Mouse (Mus musculus) G1E (cell line): ENCODE measurements at regions not wholly inside any gene's neighbourhood (a gene's known extent, or its start where the extent isn't known, plus 50 kb on each side); places are given as distances from the start of the nearest gene placed in this dataset.

Experiments
- ATAC-seq: 2 replicates; pipeline ENCODE4 v1.8.0; 2016; ENCODE audit warnings: mild to moderate bottlenecking; ENCODE audit not compliant: insufficient number of reproducible peaks, poor library complexity, low FRiP score, severe bottlenecking; ENCODE audit errors: extremely low read depth
- DNase-seq: peaks from one replicate; pipeline ENCODE4 v3.0.0; 2012; ENCODE audit warnings: low spot score
- H3K27me3 ChIP-seq: 2 replicates; pipeline ENCODE4 v1.6.1; 2012; ENCODE audit warnings: mild to moderate bottlenecking, low read length, inconsistent platforms; ENCODE audit not compliant: insufficient read depth
- H3K36me3 ChIP-seq: replicated peaks from 2 replicates; pipeline ENCODE3; 2012; ENCODE audit warnings: mild to moderate bottlenecking, inconsistent platforms
- H3K4me1 ChIP-seq: 2 replicates; pipeline ENCODE4 v1.6.1; 2012; ENCODE audit warnings: low read depth, low read length, inconsistent platforms, mixed read lengths; ENCODE audit not compliant: insufficient read depth
- H3K4me3 ChIP-seq: 2 replicates; pipeline ENCODE4 v1.5.1; 2012; ENCODE audit warnings: low read depth, mild to moderate bottlenecking, inconsistent platforms, low read length, moderate library complexity, mixed read lengths
- H3K9me3 ChIP-seq: replicated peaks from 2 replicates; pipeline ENCODE4 v1.6.1; 2012; ENCODE audit warnings: inconsistent platforms
- CTCF ChIP-seq: IDR thresholded peaks from 2 replicates; pipeline ENCODE4 v1.5.1; 2012; ENCODE audit warnings: low read depth, low read length, inconsistent platforms, mixed read lengths
- GATA1 ChIP-seq: IDR thresholded peaks from 2 replicates; pipeline ENCODE4 v1.6.1; 2012; ENCODE audit warnings: borderline replicate concordance, low read length, inconsistent platforms, mixed read lengths
- GATA2 ChIP-seq: IDR thresholded peaks from 2 replicates; pipeline ENCODE4 v1.6.1; 2012; ENCODE audit warnings: low read depth, low read length, inconsistent platforms, borderline replicate concordance
- POLR2AphosphoS5 ChIP-seq: IDR thresholded peaks from 2 replicates; pipeline ENCODE4 v1.6.1; 2012; ENCODE audit warnings: low read depth, low read length, inconsistent platforms; ENCODE audit not compliant: insufficient replicate concordance
- TAL1 ChIP-seq: conservative IDR thresholded peaks from 2 replicates; pipeline ENCODE4 v1.6.1; 2012; ENCODE audit warnings: low read depth, low read length, inconsistent platforms, mixed read lengths

DNA sequence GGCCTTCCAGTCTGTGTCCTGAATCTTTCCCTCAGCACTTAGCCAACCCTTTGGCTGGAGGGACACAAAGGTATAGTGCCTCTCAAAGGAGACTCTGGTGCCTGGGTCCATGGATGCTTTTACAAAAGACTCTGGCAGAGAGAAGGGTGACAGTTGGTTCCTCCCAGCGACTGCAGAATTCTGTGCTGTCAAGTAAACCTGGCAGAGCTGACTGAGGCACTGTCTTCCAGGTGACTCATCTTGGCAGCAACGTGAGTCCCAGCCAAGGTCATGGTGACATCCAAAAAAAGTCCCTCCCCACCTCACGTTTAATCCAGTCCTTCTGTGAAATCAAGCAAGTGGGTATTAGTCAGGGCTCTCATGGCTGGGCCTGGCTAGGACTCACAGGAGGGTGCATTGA is 150.3 kb downstream of the Fam43a start:
- Histone ChIP-seq H3K4me3 (no peak overlapping the region), H3K36me3 (no peaks in the 10 kb centered on the region), H3K4me1 (no peaks in the 10 kb centered on the region), H3K9me3 (no peaks in the 10 kb centered on the region), H3K27me3 (peaks cover 7% of the 10 kb centered on the region)
- DNase-seq (no peak), ATAC-seq (no peak)
- TF ChIP-seq GATA1 (no peak), CTCF (no peak), GATA2 (no peak), POLR2AphosphoS5 (no peak), TAL1 (no peak)

DNA sequence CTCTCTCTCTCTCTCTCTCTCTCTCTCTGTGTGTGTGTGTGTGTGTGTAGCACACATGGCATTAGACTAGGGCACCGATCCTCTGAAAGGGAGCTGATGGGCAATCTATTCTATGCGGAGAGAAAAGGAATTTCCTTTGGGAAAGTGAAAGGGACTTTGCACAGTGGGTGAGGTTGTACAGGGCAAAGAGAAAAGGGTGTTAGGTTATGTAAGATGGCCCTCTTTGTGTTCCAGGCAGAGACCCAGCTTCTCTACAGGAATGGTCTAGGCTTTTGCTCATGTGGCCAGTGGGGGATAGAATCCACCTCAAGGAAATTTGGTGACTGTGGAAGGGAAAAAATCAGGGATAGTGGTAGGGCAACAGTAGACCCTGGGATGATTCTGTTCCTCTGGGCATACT is 156.2 kb downstream of the Fam43a start:
- Histone ChIP-seq H3K27me3 (peaks cover 8% of the 10 kb centered on the region), H3K9me3 (no peaks in the 10 kb centered on the region), H3K4me3 (no peak overlapping the region), H3K36me3 (no peaks in the 10 kb centered on the region), H3K4me1 (no peaks in the 10 kb centered on the region)
- no peak for TF ChIP-seq GATA1
- TF ChIP-seq GATA2: no peak
- TF ChIP-seq CTCF: no peak
- TF ChIP-seq POLR2AphosphoS5: no peak
- TF ChIP-seq TAL1: no peak
- ATAC-seq (no peak), DNase-seq (no peak)

DNA sequence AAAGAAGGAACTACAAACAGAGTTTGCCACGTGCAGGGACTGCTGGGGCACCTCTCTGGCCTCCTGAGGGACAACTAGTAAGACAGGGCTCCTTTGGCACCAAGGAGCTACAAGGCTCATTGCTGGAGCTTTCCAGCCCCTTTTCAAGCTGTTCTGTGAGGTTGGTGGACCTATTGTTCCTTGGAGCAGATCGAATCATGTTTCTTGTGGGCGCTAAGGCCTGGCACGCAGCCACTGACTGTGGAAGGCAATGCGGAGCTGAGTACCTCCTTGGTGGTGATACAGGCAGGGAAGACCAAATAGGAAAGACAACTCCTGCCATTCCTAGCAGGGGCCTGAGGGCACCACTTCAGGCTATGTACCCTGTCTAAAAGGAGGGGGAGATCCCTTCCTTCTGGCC is 157.2 kb downstream of the Fam43a start:
- ATAC-seq: no peak
- H3K9me3 ChIP-seq: no peaks in the 10 kb centered on the region
- TF ChIP-seq GATA1 (no peak), POLR2AphosphoS5 (no peak), CTCF (no peak), GATA2 (no peak), TAL1 (no peak)
- peaks cover 11% of the 10 kb centered on the region for H3K27me3 ChIP-seq
- no peaks in the 10 kb centered on the region for H3K36me3 ChIP-seq
- DNase-seq: no peak
- H3K4me3 ChIP-seq: no peak overlapping the region
- H3K4me1 ChIP-seq: no peaks in the 10 kb centered on the region

DNA sequence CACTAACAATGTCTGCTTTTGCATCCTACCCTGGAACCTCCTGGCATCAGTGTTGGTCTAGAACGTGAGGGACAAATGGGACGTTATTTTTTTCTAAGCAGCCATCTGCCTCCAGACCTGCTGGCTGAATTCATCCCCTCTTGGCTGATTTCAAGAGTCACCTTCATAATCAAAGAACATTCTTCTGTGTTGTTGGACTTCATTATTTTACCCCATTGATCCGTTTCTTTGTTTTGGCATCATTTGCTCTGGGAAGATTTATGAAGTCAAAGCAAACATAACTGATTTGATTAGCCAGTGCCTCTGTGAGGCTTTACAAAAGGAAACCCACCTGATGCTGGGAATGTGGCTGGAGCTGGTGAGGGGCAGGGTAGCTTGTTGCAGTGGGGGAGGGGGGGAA is 158.0 kb downstream of the Fam43a start:
- Histone ChIP-seq H3K4me3 (no peak overlapping the region), H3K36me3 (no peaks in the 10 kb centered on the region), H3K27me3 (peaks cover 11% of the 10 kb centered on the region), H3K9me3 (no peaks in the 10 kb centered on the region), H3K4me1 (no peaks in the 10 kb centered on the region)
- DNase-seq: no peak
- TF ChIP-seq POLR2AphosphoS5 (no peak), TAL1 (no peak), GATA1 (no peak), GATA2 (no peak), CTCF (no peak)
- ATAC-seq: no peak

DNA sequence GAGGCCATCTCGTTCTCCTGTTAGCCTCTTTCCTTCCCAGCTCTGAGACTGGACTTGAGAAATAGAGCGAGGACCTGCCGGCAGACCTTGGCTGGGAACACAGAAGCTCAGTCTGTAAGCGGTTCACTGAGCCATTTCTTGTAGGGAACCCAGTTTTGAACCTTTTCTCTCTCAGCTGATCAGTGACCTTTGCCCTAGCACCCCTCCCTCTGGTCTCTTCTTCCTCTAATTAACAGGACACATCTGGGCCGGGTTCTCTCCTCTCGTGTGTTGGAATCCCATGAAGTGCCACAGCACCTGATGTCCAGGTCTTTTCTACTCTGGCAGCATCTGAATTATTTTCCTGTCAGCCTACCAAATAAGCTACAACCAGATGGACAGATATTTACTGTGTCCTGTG is 158.5 kb downstream of the Fam43a start:
- H3K9me3 ChIP-seq: no peaks in the 10 kb centered on the region
- no peaks in the 10 kb centered on the region for H3K4me1 ChIP-seq
- no peak for DNase-seq
- TF ChIP-seq GATA2 (no peak), TAL1 (no peak), CTCF (no peak), GATA1 (no peak), POLR2AphosphoS5 (no peak)
- ATAC-seq: no peak
- H3K4me3 ChIP-seq: no peak overlapping the region
- no peaks in the 10 kb centered on the region for H3K36me3 ChIP-seq
- H3K27me3 ChIP-seq: peaks cover 13% of the 10 kb centered on the region

DNA sequence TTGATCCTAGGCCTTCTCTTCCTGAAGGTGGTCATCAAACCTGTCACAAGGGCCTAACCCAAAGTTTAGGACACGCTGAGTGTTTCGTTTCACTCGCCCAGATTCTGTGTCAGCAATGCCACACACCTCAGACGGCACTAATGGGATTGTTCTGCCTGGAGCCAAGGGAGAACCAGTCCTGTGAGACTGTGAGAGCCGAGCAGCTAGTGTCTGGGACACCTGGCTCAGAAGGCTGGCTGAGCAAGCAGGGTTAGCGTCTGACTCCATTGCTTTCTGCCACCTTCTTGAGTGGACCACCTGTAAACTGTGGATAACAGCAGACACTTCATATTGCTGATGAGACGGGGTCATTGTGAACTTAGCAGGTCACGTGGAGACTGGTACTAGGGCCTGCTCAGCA is 160.0 kb downstream of the Fam43a start:
- H3K9me3 ChIP-seq: no peaks in the 10 kb centered on the region
- no peak for TF ChIP-seq GATA2
- no peak for TF ChIP-seq TAL1
- no peak for TF ChIP-seq CTCF
- TF ChIP-seq GATA1: no peak
- no peaks in the 10 kb centered on the region for H3K4me1 ChIP-seq
- H3K4me3 ChIP-seq: no peak overlapping the region
- DNase-seq: no peak
- ATAC-seq: no peak
- H3K36me3 ChIP-seq: no peaks in the 10 kb centered on the region
- H3K27me3 ChIP-seq: peaks cover 14% of the 10 kb centered on the region

DNA sequence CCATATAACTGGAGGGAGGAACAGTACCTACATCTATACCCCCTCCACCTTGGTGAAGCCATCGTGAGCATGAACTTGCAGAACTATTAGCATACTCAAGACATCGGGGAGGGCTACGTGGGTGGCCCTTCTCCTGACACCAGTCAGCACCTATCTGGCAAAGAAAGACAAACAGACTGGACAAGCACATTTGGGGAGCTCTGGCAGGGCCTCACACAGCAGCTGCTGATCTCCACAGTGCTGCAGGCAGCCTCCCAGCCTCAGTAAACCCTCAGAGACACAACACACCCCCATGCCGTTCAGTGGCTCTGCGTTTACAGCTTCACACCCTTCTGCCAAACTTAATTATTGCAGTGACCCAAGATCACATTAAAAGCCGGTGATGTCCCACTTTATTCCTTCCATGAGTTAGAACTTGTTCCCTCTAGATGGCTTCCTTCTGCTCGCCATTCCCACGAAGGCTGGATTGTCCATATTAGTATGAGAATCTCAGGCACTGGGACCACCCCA is 161.7 kb downstream of the Fam43a start:
- Histone ChIP-seq H3K9me3 (no peaks in the 10 kb centered on the region), H3K4me1 (no peaks in the 10 kb centered on the region), H3K27me3 (peaks cover 14% of the 10 kb centered on the region), H3K4me3 (no peak overlapping the region), H3K36me3 (no peaks in the 10 kb centered on the region)
- no peak for ATAC-seq
- no peak for DNase-seq
- no peak for TF ChIP-seq GATA2
- TF ChIP-seq POLR2AphosphoS5: no peak
- no peak for TF ChIP-seq GATA1
- TF ChIP-seq TAL1: no peak
- TF ChIP-seq CTCF: no peak
